Comparison of ENCODE assay signal across 9 mouse cellular contexts in genomic region chr5:35981976-35982375, GRCm38 (mm10).
DNase-seq lines count a peak whose midpoint lies in the region; ATAC-seq and TF ChIP-seq lines count a peak whose summit lies in the region.
"Had no signal": no experiment of that assay in that cellular context is flagged by ENCODE, and none has a peak within 500 bp of the region (broad histone marks: within the 10 kb centered on the region; RNA-seq: fewer than 3 reads in every experiment).

No protein-coding gene starts in this region.

- ATAC-seq in common myeloid progenitor, adult 5-6 weeks (replicated peaks; ENCODE audit: low read depth, poor library complexity, severe bottlenecking), result peak; percentile 86

- TF ChIP-seq CTCF in C2C12 (IDR thresholded peaks at IDR 0.05; ENCODE audit: control insufficient read depth, insufficient read depth, insufficient read length), result peak; percentile 69

- no peaks in the 10 kb centered on the region for H3K79me2 ChIP-seq in C2C12 (ENCODE audit: control insufficient read depth, insufficient read depth)

- DNase-seq in ZHBTc4 (ENCODE audit: low read depth, low spot score), result peak; percentile 76
- DNase-seq in gastrocnemius, postnatal 14 days, result peak; percentile 82
- DNase-seq in layer of hippocampus, adult 18-20 months (ENCODE audit: low spot score in 2 of 2), result peak; percentile 81 to 91
- peak; percentile 86 for DNase-seq in lung, postnatal 10 days
- DNase-seq in retina, postnatal 1 day, result peak; percentile 85
- peak; percentile 75 to 82 for DNase-seq in thymus, postnatal 36 days

- H3K79me3 ChIP-seq in C2C12 (ENCODE audit: low read depth), result no peaks in the 10 kb centered on the region

- intact Hi-C loops in gastrocnemius, postnatal 14 days (cut with DNase I; ENCODE audit: low total_unique reads), result loop anchor here (5.0 kb wide), 1 partner anchor 415 kb away; the partner anchor contains the start of gene Sorcs2

- H3K4me3 ChIP-seq in C2C12 (ENCODE audit: insufficient read depth, poor library complexity, severe bottlenecking), result no peak overlapping the region
- H3K4me3 ChIP-seq: heart, embryonic 13.5 days had no signal

- H3K36me3 ChIP-seq in C2C12 (ENCODE audit: control insufficient read depth, insufficient read depth), result peaks cover 31% of the 10 kb centered on the region

- H3ac ChIP-seq in C2C12 (ENCODE audit: control insufficient read depth, insufficient read length, low read depth), result no peak overlapping the region

- H3K27me3 ChIP-seq in C2C12 (ENCODE audit: control insufficient read depth, insufficient read depth, insufficient read length), result no peaks in the 10 kb centered on the region
- H3K27me3 ChIP-seq: heart, embryonic 13.5 days had no signal

TF ChIP-seq in C2C12, 6 proteins besides CTCF, POLR2A, EP300 and RAD21:
- TF ChIP-seq CEBPB (IDR thresholded peaks at IDR 0.05; ENCODE audit: low read depth) (no peak), FOSL1 (IDR thresholded peaks at IDR 0.05; ENCODE audit: insufficient read depth, low read length, poor library complexity, severe bottlenecking) (no peak), MAX (IDR thresholded peaks at IDR 0.05) (no peak)
